Mouse (Mus musculus) left cerebral cortex, postnatal 10 days (tissue): ENCODE measurements at regions not wholly inside any gene's neighbourhood (a gene's known extent, or its start where the extent isn't known, plus 50 kb on each side); places are given as distances from the start of the nearest gene placed in this dataset.

Experiments used
- DNase-seq, 2 experiments: peaks; one replicate each; pipeline ENCODE4 v3.0.0; 2021 to 2022; ENCODE audit warnings: low spot score in 2 of 2, mixed read lengths in 1 of 2; ENCODE audit errors: extremely low spot score in 1 of 2
- intact Hi-C: fragments of 180-260 bp; cut with DNase I; formaldehyde crosslinking; loops from one replicate; pipeline ENCODE4 v1.15.1; 2025

DNA sequence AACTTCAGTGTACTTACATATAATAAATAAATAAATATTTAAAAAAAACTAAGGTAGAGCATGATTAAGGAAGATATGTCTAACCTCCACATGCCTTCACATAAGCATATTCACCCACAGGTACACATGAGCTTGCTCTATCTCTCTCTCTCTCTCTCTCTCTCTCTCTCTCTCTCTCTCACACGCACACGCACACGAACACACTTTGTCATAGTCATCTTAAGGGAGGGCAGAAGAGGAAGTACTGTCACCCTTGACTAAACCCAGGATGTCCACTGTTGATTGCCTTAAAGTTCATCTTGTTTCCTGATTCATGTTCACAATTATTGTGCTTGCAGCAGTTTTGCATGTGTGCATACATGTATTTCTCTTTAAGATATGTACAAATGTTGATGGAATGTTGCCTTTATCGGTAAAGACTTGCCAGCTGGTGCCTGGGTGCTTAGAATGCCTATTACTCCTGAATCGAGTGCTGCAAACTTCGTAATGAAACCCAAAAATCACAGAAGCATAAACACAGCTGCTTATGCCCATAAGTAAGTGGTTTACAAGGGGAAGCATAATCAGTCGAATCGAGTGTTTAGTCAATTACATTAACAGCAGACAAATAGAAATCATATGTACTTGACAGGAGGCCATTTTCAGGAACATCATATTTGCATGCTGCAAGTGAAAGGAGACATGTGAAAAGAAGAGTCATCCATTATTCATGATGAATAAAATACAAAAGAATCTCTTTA, 84.3 kb downstream of the Tmem168 start:
- intact Hi-C loops, result no loop called here
- DNase-seq, result no peak

DNA sequence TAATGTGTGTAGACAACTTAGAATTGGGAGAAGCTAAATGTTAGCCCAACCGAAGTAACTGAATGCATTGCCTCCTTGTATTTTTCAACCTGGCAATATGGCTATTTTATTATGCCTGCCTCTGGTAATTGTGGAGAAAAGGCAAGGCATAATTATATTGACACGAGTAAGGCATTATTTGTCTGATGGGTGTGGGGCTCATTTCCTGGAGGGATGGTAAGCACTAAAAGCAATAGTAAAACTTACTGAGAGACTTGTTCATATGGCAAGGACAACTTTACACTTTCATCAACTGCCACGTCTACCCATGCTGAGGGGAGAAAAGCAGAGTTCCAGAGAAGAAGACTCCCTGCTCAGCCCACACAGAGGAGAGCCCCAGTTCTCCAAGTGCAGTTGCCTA, 93.8 kb downstream of the Tmem168 start:
- intact Hi-C loops, result no loop called here
- no peak for DNase-seq

DNA sequence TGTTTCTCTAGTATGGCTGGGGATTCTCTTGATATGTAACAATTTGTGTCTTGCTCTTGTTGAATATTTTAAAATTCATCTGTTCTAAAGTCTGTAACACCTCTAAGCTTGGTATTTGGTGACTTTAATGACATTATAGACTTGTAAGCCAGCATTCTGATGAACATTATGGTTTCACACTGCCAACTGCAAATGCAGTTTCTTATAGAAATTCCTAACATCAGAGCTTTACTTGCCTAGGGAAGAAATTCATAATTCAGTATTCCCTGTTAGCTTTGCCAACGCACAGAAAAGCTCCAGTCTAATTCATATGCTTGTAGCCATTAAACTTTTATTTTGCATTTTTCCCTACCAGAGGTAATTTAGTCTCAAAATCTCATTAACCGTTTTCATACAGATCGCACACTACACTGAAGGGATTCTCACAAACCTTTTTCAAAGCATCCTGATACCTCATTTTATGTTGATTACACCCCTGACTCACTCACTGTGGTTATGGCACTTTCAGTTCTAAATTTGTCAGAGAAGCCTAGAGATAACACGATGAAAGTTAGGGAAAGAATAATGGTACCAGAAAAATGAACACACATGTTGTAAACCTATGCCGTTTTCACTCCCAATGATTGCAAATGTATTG, 131.3 kb downstream of the Tmem168 start:
- intact Hi-C loops, result no loop called here
- no peak for DNase-seq

DNA sequence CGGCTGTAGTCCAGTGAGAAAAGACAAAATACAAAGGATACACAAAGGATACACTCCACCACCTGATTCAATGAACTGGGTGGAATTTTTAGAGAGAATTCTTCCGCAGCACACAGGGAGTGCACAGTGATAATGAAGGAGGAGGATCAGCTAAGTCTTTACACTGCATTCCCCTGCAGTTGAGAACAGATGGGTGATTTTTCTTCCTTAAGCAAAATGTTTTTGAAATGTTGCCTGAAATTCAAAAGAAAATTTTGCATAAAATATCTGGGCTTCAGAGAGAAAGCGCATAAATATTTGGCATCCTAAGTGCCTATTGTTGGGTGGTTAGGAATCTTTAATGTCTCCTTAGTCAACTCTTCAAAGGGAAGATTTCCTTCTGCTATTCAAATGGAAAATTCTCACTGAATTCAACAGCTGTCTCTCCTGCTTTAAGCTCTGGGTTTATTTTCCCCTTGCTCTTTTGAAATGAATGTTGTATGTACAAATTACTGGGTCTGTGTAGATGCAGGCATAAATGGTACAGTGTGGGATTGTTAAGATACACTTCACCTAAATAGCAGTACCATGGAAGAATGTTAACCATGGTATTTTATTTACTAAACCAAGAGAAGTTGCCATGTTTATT, 158.6 kb downstream of the Tmem168 start:
- intact Hi-C loops, result no loop called here
- peak in 1 of 2 experiments; percentile 27 for DNase-seq

DNA sequence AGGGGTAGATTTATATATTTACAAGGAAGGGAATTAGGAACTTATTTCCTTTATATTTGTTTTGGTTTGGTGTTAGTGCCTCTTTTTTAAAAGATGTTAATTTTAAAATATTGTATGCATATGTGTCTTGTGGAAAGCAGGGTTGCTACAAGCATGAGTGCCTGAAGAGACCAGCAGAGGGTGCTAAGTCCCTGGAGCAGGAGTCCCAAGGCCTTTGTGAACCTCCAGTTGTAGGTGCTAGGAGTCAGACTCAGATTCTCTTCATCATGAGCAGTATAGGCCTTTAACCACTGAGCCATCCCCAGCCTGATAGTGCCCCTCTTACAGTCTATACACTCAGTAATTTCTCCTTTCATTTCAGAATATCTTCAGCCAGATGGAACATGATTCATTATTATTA, 189.0 kb upstream of the Vwde start:
- intact Hi-C loops, result no loop called here
- no peak for DNase-seq

DNA sequence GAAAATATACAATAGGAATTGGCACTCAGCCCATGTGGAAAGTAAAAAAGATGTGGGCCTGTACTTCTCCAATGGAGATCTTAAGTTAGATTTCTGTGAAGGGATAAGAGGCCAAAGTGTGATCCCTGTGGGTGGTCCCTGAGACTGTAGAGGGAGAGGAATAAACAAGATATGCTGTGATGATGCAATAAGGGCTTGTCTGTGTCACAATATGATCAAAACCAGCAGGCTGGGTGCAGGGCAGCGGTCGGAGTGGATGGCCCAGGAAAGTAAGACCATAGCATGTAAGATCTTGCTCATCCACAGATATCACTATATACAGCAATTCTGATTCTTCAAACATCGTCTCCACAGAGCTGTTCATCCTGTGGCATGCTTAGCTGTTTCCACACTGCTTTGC, 188.3 kb upstream of the Vwde start:
- intact Hi-C loops, result no loop called here
- DNase-seq, result no peak

DNA sequence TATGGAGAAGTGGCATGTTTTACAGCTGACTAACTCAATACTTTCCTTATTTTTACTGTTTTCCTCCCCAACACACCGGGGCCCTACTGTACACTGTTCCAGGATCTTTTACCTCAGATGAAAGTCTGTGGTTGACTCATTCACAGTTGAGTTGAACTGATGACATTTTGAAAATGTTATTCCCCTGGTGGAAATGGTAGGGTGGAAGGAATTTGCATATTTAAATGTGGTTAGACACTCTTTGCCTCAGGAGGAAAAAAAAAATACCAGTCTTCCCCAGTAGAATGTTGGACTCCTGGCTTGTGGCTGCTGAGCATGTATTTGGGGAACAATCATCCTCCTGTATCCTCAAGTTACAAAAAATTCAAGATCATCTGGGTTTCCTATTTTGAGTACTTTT, 159.7 kb upstream of the Vwde start:
- DNase-seq, result no peak
- intact Hi-C loops, result no loop called here

DNA sequence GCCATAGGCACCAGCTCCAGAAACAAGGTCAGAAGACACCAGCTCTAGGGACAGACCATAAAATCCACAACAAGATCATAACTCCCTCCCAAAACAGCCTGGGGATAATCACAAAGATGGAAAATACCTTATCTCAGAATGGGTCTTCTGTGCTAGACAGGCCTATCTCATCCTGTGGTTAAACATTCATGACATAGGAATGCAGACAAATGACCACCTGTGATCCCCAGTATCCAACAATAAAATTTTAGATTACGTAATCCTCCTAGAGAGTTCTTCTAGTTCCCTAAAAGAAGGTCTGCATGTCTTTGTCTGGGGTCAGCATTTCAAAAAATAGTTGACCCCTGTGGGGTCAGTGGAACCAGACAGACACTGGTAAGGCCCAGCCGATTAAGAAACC, 158.4 kb upstream of the Vwde start:
- intact Hi-C loops, result no loop called here

DNA sequence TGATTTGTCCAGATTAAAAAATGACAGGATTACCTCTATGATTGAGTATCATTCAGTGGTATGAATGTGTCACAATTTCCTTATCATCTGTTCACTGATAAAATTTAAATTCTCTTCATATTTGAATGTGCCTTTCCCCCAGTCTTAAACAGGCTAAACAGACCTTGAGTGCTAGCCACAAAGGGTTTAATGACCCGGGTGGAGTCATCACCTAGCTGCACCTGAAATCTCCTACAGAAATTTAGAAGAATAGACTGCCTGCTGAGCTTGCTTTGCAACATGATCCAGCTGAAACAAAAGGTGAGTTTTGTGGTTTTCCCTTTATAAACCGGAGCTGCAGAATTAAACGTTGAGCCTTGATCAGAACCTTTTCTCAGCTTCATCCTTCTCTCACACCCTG, 156.1 kb upstream of the Vwde start:
- DNase-seq, result no peak
- intact Hi-C loops, result no loop called here

More for the DNA sequence above, 158.4 kb upstream of the Vwde start:
- DNase-seq, result no peak

DNA sequence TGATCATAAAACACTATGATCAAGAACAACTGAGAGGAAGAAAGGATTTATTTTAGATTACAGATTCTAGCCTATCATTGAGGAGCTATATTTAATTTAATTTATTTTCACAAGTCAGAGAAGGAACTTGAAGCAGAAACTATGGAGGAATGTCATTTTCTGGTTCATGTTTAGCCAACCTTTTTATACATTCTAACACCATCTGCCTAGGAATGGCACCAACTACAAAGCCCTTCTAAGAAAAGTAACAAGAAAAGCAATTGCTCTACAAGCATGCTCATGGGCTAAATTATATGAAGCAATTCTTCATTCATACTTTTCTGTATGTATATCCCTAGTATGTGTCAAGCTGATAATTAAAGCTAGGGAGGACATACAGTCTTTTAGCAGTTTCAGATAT, 155.0 kb upstream of the Vwde start:
- intact Hi-C loops, result no loop called here
- DNase-seq, result no peak

DNA sequence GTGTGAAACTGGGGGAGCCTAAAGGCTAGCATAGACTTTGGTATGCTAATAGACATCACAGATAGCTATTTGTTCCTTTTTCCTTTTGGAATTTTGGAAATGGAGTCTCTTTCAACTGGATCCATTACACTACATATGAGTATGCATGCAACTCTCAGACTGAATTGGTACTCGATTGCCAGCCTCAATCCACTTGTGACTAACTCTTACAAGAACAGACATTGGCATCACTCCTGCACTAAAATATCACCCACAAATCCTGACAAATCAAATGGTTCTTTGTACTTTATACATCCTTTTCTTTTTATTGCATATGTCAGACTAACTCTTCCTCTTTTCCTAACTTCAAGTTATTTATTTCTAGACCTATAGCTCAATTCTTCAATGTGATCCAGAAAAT, 149.1 kb upstream of the Vwde start:
- intact Hi-C loops, result no loop called here
- DNase-seq, result no peak

DNA sequence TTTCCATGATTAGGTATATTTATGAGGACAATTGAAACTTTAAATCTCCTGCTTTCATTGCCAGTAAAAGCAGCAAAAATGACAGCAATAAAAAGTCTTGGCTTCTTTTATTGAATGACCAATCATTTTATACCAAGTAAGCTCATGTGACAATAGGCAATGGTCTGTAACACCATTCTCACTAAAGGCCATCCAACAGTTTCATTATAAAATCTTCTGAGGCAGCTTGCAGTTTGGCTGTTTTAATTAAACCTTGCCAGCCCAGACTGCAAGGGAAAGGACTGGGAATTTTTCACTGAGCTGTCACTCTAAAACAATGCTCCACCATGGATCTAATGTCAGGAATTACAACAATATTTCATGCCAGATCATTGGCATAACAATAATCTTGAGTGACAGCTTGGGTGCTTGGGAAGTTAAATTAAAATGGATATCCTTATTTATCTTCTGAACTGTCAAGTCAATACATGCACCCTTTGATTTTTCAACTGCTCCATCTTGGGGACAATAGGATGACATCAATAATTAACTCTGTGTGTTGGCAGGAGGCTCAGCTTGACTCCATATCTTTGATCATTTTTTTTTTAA, 145.0 kb upstream of the Vwde start:
- intact Hi-C loops, result no loop called here
- DNase-seq, result no peak
